Mouse (Mus musculus): ENCODE measurements around the gene Klk11.

DNA sequence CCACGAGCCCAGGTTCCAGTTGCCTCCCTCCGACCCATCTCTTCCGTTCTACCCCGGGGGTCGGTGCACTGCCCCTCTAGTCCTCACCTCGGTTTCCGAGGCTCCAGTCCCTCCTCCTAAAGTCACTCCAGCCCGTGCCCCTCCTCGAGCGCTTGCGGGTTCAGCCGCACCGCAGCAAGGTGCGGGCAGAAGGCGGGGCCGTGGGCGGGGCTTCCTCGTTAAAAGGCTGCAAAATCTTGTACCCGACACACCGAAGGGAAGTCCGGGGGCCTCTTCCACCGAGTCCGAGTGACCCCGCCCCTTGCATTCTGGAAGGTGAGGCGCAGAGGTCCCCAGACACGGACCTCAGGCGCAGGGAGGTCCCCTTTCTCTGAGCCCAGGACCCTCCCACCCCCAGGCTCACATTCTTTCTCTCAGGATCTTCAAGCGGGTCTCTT is 22.9 kb downstream of the Klk11 start, which contains the start of gene Klk8:
- TF ChIP-seq CTCF (IDR thresholded peaks at IDR 0.05; ENCODE audit: control insufficient read depth, insufficient read depth, insufficient replicate concordance, low read depth, low read length) (no peak), POLR2A (IDR thresholded peaks at IDR 0.05; ENCODE audit: control insufficient read depth, low read depth, low read length) (no peak)
